Mouse (Mus musculus) MEL (cell line): ENCODE data around the gene Spred1.

Experiments used
- CHD1 ChIP-seq: IDR thresholded peaks from 2 replicates; pipeline ENCODE4 v1.6.1; 2012; ENCODE audit warnings: low read depth, mild to moderate bottlenecking, inconsistent platforms, low read length, improper control_type of control experiment
- CTCF ChIP-seq, 3 experiments: IDR thresholded peaks in 2 of 3; conservative IDR thresholded peaks in 1 of 3; 2 replicates each; pipeline ENCODE4 v1.5.1; 2011 to 2012; ENCODE audit warnings: low read length in 3 of 3, low read depth in 2 of 3, mild to moderate bottlenecking in 2 of 3, improper control_type of control experiment in 1 of 3, inconsistent platforms in 1 of 3, mixed read lengths in 1 of 3, moderate library complexity in 1 of 3; ENCODE audit not compliant: control insufficient read depth in 1 of 3, insufficient read depth in 1 of 3, poor library complexity in 1 of 3, severe bottlenecking in 1 of 3
- GATA1 ChIP-seq: IDR thresholded peaks from 2 replicates; pipeline ENCODE4 v1.6.1; 2011; ENCODE audit warnings: low read depth, low read length, improper control_type of control experiment
- MAZ ChIP-seq: IDR thresholded peaks from 2 replicates; pipeline ENCODE4 v1.6.1; 2012; ENCODE audit warnings: low read depth, mild to moderate bottlenecking, inconsistent platforms, low read length, improper control_type of control experiment
- MXI1 ChIP-seq: IDR thresholded peaks from 2 replicates; pipeline ENCODE4 v1.6.1; 2011; ENCODE audit warnings: mild to moderate bottlenecking, low read depth, low read length, improper control_type of control experiment
- POLR2A ChIP-seq, 2 experiments: IDR thresholded peaks; 2 replicates each; pipeline ENCODE4 v1.6.1; 2011 to 2012; ENCODE audit warnings: low read length in 2 of 2, mild to moderate bottlenecking in 2 of 2, control low read depth in 1 of 2, improper control_type of control experiment in 1 of 2, low read depth in 1 of 2, moderate library complexity in 1 of 2; ENCODE audit not compliant: control insufficient read depth in 1 of 2, insufficient read depth in 1 of 2, poor library complexity in 1 of 2
- TCF12 ChIP-seq: IDR thresholded peaks from 2 replicates; pipeline ENCODE4 v1.6.1; 2014; ENCODE audit warnings: low read depth, mild to moderate bottlenecking, inconsistent platforms, low read length, improper control_type of control experiment, moderate library complexity
- UBTF ChIP-seq: IDR thresholded peaks from 2 replicates; pipeline ENCODE4 v1.6.1; 2012; ENCODE audit warnings: low read depth, mild to moderate bottlenecking, inconsistent platforms, low read length, improper control_type of control experiment, moderate library complexity, borderline replicate concordance; ENCODE audit not compliant: insufficient read depth

DNA sequence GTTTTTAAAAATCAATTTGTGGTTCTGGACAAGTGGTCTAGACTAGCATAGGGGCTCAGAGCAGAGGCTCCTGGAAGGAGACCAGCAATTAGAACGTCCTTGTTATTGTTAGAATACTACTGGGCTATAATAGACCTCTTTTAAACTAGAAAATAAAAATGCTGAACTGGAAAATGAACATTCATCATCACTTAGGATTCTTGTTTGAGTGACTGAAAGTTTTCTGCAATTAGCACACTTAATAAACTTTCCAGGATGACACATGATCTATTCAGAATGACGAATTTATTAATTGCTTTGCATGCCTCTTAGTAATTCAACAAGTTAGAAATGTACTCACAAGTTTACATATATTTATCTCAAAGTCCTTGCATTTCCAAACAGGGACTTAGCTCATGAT is 42.5 kb upstream of the Spred1 start:
- TF ChIP-seq MAZ (no peak), TCF12 (no peak), POLR2A (IDR thresholded peaks at IDR 0.05; ENCODE audit: control insufficient read depth in 1 of 2, insufficient read depth in 1 of 2, low read depth in 1 of 2, low read length in 2 of 2, poor library complexity in 1 of 2) (no peak), MXI1 (no peak), CTCF (IDR thresholded peaks at IDR 0.05 in 2 of 3, conservative IDR thresholded peaks at IDR 0.05 in 1 of 3; ENCODE audit: control insufficient read depth in 1 of 3, insufficient read depth in 1 of 3, low read depth in 2 of 3, low read length in 3 of 3, poor library complexity in 1 of 3, severe bottlenecking in 1 of 3) (no peak), UBTF (no peak), GATA1 (no peak), CHD1 (no peak)
